Comparison of ENCODE assay signal across 15 mouse cellular contexts in genomic region chr7:138374376-138374775, GRCm38 (mm10). TPM values are rescaled to one million over a fixed set of nuclear protein-coding genes. Genes with fewer than 3 reads are reported as not detected.
"Had no signal": no experiment of that assay in that cellular context is flagged by ENCODE, and none has a peak within 500 bp of the region (broad histone marks: within the 10 kb centered on the region; RNA-seq: fewer than 3 reads in every experiment).

No protein-coding gene starts in this region.

- H3K4me2 ChIP-seq: hindbrain, embryonic 15.5 days; limb, embryonic 13.5 days; midbrain, embryonic 13.5 days; neural tube, embryonic 15.5 days had no signal

- H3K36me3 ChIP-seq: hindbrain, embryonic 15.5 days; limb, embryonic 13.5 days; midbrain, embryonic 13.5 days; neural tube, embryonic 15.5 days had no signal

- H3K27me3 ChIP-seq: hindbrain, embryonic 15.5 days; limb, embryonic 13.5 days; midbrain, embryonic 13.5 days; neural tube, embryonic 15.5 days had no signal

- H3K4me3 ChIP-seq: hindbrain, embryonic 15.5 days; limb, embryonic 13.5 days; midbrain, embryonic 13.5 days; myocyte; neural tube, embryonic 15.5 days had no signal

- DNase-seq: kidney, postnatal 10 days; left cerebral cortex, postnatal 4 days; right cerebral cortex, adult 18-20 months; right cerebral cortex, postnatal 25 days; thymus, postnatal 4 days had no signal

- H3K9ac ChIP-seq: hindbrain, embryonic 15.5 days; limb, embryonic 13.5 days; liver, embryonic 14.5 days; midbrain, embryonic 13.5 days; neural tube, embryonic 15.5 days had no signal

- H3K27ac ChIP-seq: hindbrain, embryonic 15.5 days; limb, embryonic 13.5 days; liver, embryonic 14.5 days; macrophage; midbrain, embryonic 13.5 days; neural tube, embryonic 15.5 days; stomach, postnatal 0 days had no signal

- H3K4me1 ChIP-seq: hindbrain, embryonic 15.5 days had no signal

- H3K9me3 ChIP-seq: hindbrain, embryonic 15.5 days; limb, embryonic 13.5 days; midbrain, embryonic 13.5 days; neural tube, embryonic 15.5 days had no signal

- ATAC-seq: intestine, embryonic 16.5 days; midbrain, embryonic 13.5 days had no signal

RNA-seq across cellular contexts. Expression of gene Tcerg1l, which starts 23.2 kb away (rescaled TPM):
- polyA plus RNA-seq: liver, adult 2 months; macrophage; myocyte had no signal
